Mouse (Mus musculus) olfactory bulb, adult 2 months (tissue): ENCODE measurements at regions not wholly inside any gene's neighbourhood (a gene's known extent, or its start where the extent isn't known, plus 50 kb on each side); places are given as distances from the start of the nearest gene placed in this dataset.

Source experiments
- CTCF ChIP-seq: fragments of 200-500 bp; IDR thresholded peaks from 2 replicates; pipeline ENCODE4 v1.5.1; 2012; ENCODE audit warnings: low read depth, mild to moderate bottlenecking, low read length, moderate library complexity; ENCODE audit not compliant: insufficient read depth
- POLR2A ChIP-seq: fragments of 200-500 bp; IDR thresholded peaks from 2 replicates; pipeline ENCODE4 v1.6.1; 2012; ENCODE audit warnings: mild to moderate bottlenecking, low read depth, low read length, moderate library complexity; ENCODE audit not compliant: insufficient read depth

DNA sequence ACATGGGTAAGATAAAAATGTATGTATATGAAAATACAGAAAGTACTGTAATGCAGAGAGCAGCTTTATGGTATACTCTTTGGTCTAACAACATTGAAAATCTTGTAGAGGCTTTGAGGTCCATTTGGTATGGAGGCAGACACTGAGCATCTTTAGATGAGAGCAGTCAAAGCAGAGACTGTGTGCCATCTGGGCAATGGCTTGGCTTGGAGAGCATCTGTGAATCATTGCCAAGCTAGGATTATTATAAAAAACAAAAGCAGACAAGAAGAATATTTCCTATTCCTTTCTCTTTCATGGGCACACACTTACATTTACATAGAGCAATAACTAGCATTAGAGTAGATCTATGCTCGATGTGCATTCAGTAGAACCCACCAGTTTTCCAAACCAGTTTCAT, 1075.6 kb downstream of the Mat2b start:
- TF ChIP-seq POLR2A (no peak), CTCF (no peak)
